Mouse (Mus musculus): Measurements from ENCODE around the gene Nfib. TPM values are rescaled to one million over a fixed set of nuclear protein-coding genes. Genes with fewer than 3 reads are reported as not detected.

Gene Nfib
- polyA plus RNA-seq, 1 experiment from 2014 or later, result 113 TPM

DNA sequence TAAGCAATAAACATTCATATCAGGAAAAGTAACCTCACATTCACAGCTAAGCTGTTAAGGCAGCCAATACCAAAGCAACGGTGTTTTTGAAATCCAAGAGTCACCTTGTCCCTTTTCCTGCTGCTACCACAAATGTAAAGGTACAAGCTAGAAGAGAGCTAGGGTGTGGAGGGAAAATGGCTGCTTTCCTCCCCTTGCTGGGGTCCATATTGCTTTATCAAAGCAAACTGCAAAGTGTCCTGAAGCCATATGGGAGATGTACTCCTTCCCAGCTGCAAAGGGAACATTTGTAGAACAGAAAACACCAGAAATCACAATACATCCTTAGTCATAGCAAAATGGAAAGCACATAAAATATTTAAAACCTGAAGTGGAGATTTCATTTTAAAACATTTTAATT lies 456.6 kb downstream of the Nfib start:
- no peaks in the 10 kb centered on the region for H3K9me3 ChIP-seq
- H3K27me3 ChIP-seq, result no peaks in the 10 kb centered on the region
- no peak overlapping the region for H3K9ac ChIP-seq
- ATAC-seq (ENCODE audit: borderline replicate concordance, extremely low read depth, low FRiP score, low TSS enrichment), result no peak
- H3K27ac ChIP-seq, result peak overlapping the region; percentile 98
- 66% methylated on average over 1 of the region's 1 CpGs for WGBS
- H3K4me1 ChIP-seq, result peaks cover 28% of the 10 kb centered on the region
- H3K4me2 ChIP-seq, result no peak overlapping the region
- no peak overlapping the region for H3K4me3 ChIP-seq
- H3K36me3 ChIP-seq, result no peaks in the 10 kb centered on the region

DNA sequence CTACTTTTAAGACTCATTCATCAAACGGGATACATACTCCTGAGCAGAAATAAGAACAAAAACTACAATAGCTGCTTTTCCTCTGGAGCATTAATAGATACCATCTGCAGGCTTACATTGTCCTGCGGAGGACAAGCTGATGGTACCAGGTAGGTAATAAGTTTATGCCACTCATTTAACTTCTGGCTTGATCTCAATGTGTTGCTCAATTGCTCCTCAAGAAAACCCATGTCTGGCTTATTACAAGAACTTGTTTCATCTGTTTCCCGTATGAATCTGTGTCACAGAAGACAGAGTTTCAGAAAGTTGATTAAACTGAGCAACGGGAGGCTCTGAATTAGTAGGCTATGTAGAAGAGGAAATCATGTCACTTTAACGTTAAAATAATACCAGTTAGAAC lies 457.5 kb downstream of the Nfib start:
- peaks cover 28% of the 10 kb centered on the region for H3K4me1 ChIP-seq
- no peaks in the 10 kb centered on the region for H3K27me3 ChIP-seq
- no peak overlapping the region for H3K4me3 ChIP-seq
- H3K27ac ChIP-seq, result 0 out of 2 replicates have a peak overlapping the region, but pooled peaks have one; percentile 98
- WGBS, result 77% methylated on average over 5 of the region's 5 CpGs
- ATAC-seq (ENCODE audit: borderline replicate concordance, extremely low read depth, low FRiP score, low TSS enrichment), result no peak
- H3K36me3 ChIP-seq, result no peaks in the 10 kb centered on the region
- no peak overlapping the region for H3K9ac ChIP-seq
- no peaks in the 10 kb centered on the region for H3K9me3 ChIP-seq
- no peak overlapping the region for H3K4me2 ChIP-seq

- no peaks in the 10 kb centered on the region for H3K36me3 ChIP-seq
- no peaks in the 10 kb centered on the region for H3K27me3 ChIP-seq
- H3K4me1 ChIP-seq, result peaks cover 27% of the 10 kb centered on the region
- H3K9ac ChIP-seq, result no peak overlapping the region
- H3K4me2 ChIP-seq, result no peak overlapping the region
- no peak for ATAC-seq (ENCODE audit: borderline replicate concordance, extremely low read depth, low FRiP score, low TSS enrichment)
- no peak overlapping the region for H3K4me3 ChIP-seq
- 46% methylated on average over 2 of the region's 2 CpGs for WGBS
- no peaks in the 10 kb centered on the region for H3K9me3 ChIP-seq
- H3K27ac ChIP-seq, result no peak overlapping the region
Measured at GRCm38 (mm10) chr4:82246290-82246689, 459.3 kb downstream of the Nfib start.

Other genes with a start within 250 kb of the Nfib start
- gene Zdhhc21, start 154.2 kb upstream of the Nfib start, polyA plus RNA-seq (2015; fragmentation: Nextera tagmentation; extraction: Ambion mirVana), result 12.9 and 15.2 TPM in 2 replicates
- 1.3 and 1.6 TPM in 2 replicates for gene Cer1, start 179.4 kb upstream of the Nfib start, polyA plus RNA-seq (2015; fragmentation: Nextera tagmentation; extraction: Ambion mirVana)

Data from lung, embryonic 15.5 days (tissue).